Mouse (Mus musculus) gastrocnemius, postnatal 4 days (tissue): ENCODE results near the gene Wnt16. TPM values are rescaled to one million over a fixed set of nuclear protein-coding genes. Genes with fewer than 3 reads are reported as not detected.

Experiments used
- DNase-seq, 2 experiments: peaks; one replicate each; pipeline ENCODE4 v3.0.0; 2021 to 2022; ENCODE audit warnings: low spot score in 2 of 2, mixed read lengths in 2 of 2
- total RNA-seq, 2 experiments: library from RNA; stranded (reverse); gene quantifications; 2 replicates each; pipeline ENCODE4 v1.2.3; 2021

Gene Wnt16
- total RNA-seq, 2 experiments from 2014 or later, result 3.9 to 5.3 TPM

- DNase-seq, result peak; percentile 36 to 69
Measured at GRCm38 (mm10) chr6:22325364-22326072, 37.5 kb downstream of the Wnt16 start.

- no peak for DNase-seq
Measured at GRCm38 (mm10) chr6:22326289-22326688, 38.3 kb downstream of the Wnt16 start.

- DNase-seq, result no peak
Measured at GRCm38 (mm10) chr6:22327091-22327490, 39.1 kb downstream of the Wnt16 start.

- no peak for DNase-seq
Measured at GRCm38 (mm10) chr6:22327931-22328330, 39.9 kb downstream of the Wnt16 start.

- no peak for DNase-seq
Measured at GRCm38 (mm10) chr6:22330169-22330960, 42.3 kb downstream of the Wnt16 start.

- DNase-seq, result no peak
Measured at GRCm38 (mm10) chr6:22332548-22332947, 44.5 kb downstream of the Wnt16 start.

GRCm38 (mm10) chr6:22339763-22340542, 51.9 kb downstream of the Wnt16 start:
- DNase-seq, result no peak

GRCm38 (mm10) chr6:22340779-22341178, 52.8 kb downstream of the Wnt16 start:
- DNase-seq, result no peak

- no peak for DNase-seq
Measured at GRCm38 (mm10) chr6:22343292-22343691, 55.3 kb downstream of the Wnt16 start.

- no peak for DNase-seq
Measured at GRCm38 (mm10) chr6:22343706-22344105, 55.7 kb downstream of the Wnt16 start.

GRCm38 (mm10) chr6:22344443-22344842, 56.4 kb downstream of the Wnt16 start:
- no peak for DNase-seq

GRCm38 (mm10) chr6:22347132-22347902, 59.3 kb downstream of the Wnt16 start:
- no peak for DNase-seq

Other genes starting within 250 kb of the Wnt16 start
- gene Fam3c, start 68.0 kb downstream of the Wnt16 start, total RNA-seq, result 10 to 100 TPM; 51.1 to 51.3 TPM